Mouse (Mus musculus): ENCODE data around the gene Cpa5. TPM values are rescaled to one million over a fixed set of nuclear protein-coding genes. Genes with fewer than 3 reads are reported as not detected.

Gene Cpa5
- polyA plus RNA-seq, 1 experiment from 2014 or later: 0.43 TPM

DNA sequence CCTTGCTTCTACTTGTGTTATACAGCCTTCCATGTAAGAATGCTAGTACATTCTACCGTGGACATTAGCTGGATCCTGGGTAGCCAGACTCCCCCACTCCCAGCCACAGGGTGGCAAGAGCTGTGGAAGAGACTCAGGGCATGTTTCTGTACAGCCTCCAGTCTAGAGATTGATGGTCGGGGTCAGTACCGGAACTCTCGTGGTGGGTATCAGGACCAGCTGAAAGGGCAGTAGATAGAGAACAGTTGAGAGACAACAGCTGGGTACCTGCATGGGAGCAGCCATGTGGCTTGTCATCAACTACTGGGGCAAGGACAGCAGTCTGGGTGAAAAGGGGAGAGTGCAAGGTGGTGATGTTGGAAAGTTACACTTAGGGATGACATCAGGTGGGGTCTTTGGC, 5.7 kb upstream of the Cpa5 start:
- no peaks in the 10 kb centered on the region for H3K36me3 ChIP-seq
- no peak overlapping the region for H3K9ac ChIP-seq
- no peak for ATAC-seq (ENCODE audit: insufficient number of reproducible peaks, low FRiP score, low TSS enrichment, low read depth)
- 91% methylated on average over 4 of the region's 4 CpGs for WGBS
- H3K4me3 ChIP-seq (replicated peaks): no peak overlapping the region
- H3K4me1 ChIP-seq: no peaks in the 10 kb centered on the region
- H3K9me3 ChIP-seq (replicated peaks): no peaks in the 10 kb centered on the region
- no peak overlapping the region for H3K4me2 ChIP-seq (replicated peaks)
- no peak overlapping the region for H3K27ac ChIP-seq (replicated peaks)
- H3K27me3 ChIP-seq: no peaks in the 10 kb centered on the region

DNA sequence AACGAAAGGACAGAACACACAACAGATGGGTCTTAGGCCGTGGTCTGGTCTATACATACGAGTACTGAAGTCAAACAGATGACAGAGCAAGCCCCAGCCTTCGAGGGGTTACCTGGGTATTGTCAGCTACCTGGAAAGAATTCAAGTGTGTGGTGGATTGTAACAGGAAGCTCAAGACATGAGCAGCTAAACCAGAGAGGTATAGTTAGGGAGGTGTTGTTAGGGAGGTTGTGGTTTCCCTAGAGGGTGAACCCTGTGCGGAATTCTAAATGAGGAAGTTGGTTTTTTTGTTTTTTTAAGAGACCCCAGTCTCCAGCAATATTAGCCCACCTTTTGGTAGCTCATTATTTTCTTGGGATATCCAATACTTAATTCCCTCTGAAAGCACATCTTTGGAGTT, 5.1 kb upstream of the Cpa5 start:
- 56% methylated on average over 5 of the region's 5 CpGs for WGBS
- Histone ChIP-seq H3K4me2 (replicated peaks) (no peak overlapping the region), H3K9ac (no peak overlapping the region), H3K4me1 (no peaks in the 10 kb centered on the region), H3K27ac (replicated peaks) (no peak overlapping the region), H3K4me3 (replicated peaks) (no peak overlapping the region), H3K9me3 (replicated peaks) (no peaks in the 10 kb centered on the region), H3K27me3 (no peaks in the 10 kb centered on the region), H3K36me3 (no peaks in the 10 kb centered on the region)
- ATAC-seq (ENCODE audit: insufficient number of reproducible peaks, low FRiP score, low TSS enrichment, low read depth): no peak

DNA sequence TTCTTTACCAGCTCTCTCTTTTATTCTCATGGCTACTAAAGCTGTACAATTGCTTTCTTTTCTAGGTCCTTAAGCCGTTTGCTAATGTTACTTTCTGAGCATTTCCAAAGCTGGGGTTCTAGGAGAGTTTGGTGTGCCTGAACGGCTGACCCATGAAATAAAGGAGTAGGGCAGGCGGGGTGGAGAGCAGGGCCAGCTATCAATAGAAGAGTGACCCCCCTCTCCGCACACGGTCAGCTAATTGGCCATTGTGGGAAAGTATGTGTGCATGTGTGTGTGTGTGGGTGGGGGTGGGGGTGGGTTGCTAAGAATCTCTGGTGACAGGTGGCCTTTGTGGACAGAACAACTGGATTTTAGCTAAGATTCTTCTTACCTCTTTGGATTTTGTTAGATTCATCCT, 402 bp downstream of the Cpa5 start:
- Histone ChIP-seq H3K4me1 (peaks cover 18% of the 10 kb centered on the region), H3K9me3 (replicated peaks) (no peaks in the 10 kb centered on the region), H3K4me2 (replicated peaks) (no peak overlapping the region), H3K36me3 (no peaks in the 10 kb centered on the region), H3K4me3 (replicated peaks) (no peak overlapping the region), H3K27ac (replicated peaks) (no peak overlapping the region), H3K9ac (no peak overlapping the region), H3K27me3 (no peaks in the 10 kb centered on the region)
- ATAC-seq (ENCODE audit: insufficient number of reproducible peaks, low FRiP score, low TSS enrichment, low read depth): no peak
- 74% methylated on average over 5 of the region's 5 CpGs for WGBS

DNA sequence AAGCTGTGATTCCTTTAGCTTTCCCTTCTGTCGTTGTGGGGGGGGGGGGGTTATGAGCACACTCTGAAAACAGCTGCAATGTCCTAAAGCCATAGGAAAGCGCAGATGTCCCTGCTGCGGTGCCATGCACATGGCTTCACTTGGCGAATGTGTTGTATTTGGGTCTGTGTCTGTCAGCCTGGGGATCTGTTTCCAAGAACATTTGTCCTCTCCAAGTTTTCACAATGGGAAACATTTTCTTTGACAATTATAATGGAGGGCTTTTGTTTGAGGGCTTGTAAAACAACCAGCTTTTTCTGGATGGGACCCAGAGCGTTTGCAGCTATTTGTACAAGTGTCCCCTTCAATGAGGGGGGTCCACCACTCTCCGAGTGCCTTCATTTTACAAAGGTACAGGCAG, 3.4 kb downstream of the Cpa5 start:
- H3K4me3 ChIP-seq (replicated peaks): no peak overlapping the region
- H3K9ac ChIP-seq: no peak overlapping the region
- H3K27me3 ChIP-seq: no peaks in the 10 kb centered on the region
- H3K4me2 ChIP-seq (replicated peaks): no peak overlapping the region
- H3K4me1 ChIP-seq: peaks cover 48% of the 10 kb centered on the region
- WGBS: 53% methylated on average over 6 of the region's 6 CpGs
- ATAC-seq (ENCODE audit: insufficient number of reproducible peaks, low FRiP score, low TSS enrichment, low read depth): no peak
- H3K27ac ChIP-seq (replicated peaks): peak overlapping the region; percentile 89
- H3K9me3 ChIP-seq (replicated peaks): no peaks in the 10 kb centered on the region
- no peaks in the 10 kb centered on the region for H3K36me3 ChIP-seq

DNA sequence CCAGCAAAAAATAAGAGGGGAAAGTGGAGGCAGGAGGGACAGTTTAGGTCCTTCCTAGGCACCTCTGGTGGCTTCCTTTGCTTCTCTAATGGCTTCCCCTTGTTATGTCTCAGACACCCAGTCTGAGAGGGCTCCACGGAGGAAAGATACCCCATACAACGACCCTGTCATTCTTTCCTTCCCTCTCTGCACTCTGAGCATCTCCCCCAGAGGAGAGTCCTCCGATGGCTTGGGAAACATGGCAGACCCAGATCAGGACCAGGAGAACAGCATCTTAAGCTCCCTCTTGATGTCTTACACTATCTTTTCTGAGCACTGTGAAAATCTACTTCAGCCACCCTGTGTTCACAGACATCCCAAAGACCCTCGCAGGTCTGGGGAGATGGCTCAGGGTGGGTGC, 4.9 kb downstream of the Cpa5 start:
- Histone ChIP-seq H3K9me3 (replicated peaks) (no peaks in the 10 kb centered on the region), H3K27ac (replicated peaks) (peak overlapping the region; percentile 89), H3K4me2 (replicated peaks) (no peak overlapping the region; the same call in 1 of the 2 replicates), H3K36me3 (no peaks in the 10 kb centered on the region), H3K9ac (no peak overlapping the region), H3K4me1 (peaks cover 52% of the 10 kb centered on the region), H3K4me3 (replicated peaks) (no peak overlapping the region), H3K27me3 (no peaks in the 10 kb centered on the region)
- 19% methylated on average over 4 of the region's 4 CpGs for WGBS
- ATAC-seq (ENCODE audit: insufficient number of reproducible peaks, low FRiP score, low TSS enrichment, low read depth): no peak

DNA sequence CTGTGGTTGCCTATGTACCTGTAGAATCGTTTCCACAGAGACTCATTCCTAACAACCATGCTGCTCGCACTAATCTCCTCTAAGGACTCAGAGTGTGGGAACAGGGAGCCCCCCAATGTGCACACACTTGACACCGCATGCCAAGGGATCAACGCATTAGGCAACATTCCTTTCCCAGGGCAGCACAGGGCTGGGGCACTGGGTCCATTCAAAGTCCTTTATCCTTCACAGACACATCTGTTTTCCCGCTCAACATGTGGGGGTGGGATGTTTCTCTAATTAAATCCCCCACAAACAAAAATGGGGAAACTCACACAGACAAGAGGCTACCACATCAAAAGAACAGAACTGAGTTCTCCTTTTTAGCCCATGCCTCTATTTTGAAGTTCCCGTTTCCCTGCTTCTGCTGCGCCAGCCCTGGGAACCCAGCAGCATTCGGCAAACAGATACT, 5.7 kb downstream of the Cpa5 start:
- no peak overlapping the region for H3K4me3 ChIP-seq (replicated peaks)
- 4% methylated on average over 8 of the region's 8 CpGs for WGBS
- H3K9ac ChIP-seq: no peak overlapping the region
- no peaks in the 10 kb centered on the region for H3K9me3 ChIP-seq (replicated peaks)
- H3K4me1 ChIP-seq: peaks cover 55% of the 10 kb centered on the region
- peak; percentile 30; the same call in 1 of the 2 replicates for ATAC-seq (ENCODE audit: insufficient number of reproducible peaks, low FRiP score, low TSS enrichment, low read depth)
- no peaks in the 10 kb centered on the region for H3K27me3 ChIP-seq
- H3K4me2 ChIP-seq (replicated peaks): peak overlapping the region; percentile 38
- peak overlapping the region; percentile 89 for H3K27ac ChIP-seq (replicated peaks)
- no peaks in the 10 kb centered on the region for H3K36me3 ChIP-seq

DNA sequence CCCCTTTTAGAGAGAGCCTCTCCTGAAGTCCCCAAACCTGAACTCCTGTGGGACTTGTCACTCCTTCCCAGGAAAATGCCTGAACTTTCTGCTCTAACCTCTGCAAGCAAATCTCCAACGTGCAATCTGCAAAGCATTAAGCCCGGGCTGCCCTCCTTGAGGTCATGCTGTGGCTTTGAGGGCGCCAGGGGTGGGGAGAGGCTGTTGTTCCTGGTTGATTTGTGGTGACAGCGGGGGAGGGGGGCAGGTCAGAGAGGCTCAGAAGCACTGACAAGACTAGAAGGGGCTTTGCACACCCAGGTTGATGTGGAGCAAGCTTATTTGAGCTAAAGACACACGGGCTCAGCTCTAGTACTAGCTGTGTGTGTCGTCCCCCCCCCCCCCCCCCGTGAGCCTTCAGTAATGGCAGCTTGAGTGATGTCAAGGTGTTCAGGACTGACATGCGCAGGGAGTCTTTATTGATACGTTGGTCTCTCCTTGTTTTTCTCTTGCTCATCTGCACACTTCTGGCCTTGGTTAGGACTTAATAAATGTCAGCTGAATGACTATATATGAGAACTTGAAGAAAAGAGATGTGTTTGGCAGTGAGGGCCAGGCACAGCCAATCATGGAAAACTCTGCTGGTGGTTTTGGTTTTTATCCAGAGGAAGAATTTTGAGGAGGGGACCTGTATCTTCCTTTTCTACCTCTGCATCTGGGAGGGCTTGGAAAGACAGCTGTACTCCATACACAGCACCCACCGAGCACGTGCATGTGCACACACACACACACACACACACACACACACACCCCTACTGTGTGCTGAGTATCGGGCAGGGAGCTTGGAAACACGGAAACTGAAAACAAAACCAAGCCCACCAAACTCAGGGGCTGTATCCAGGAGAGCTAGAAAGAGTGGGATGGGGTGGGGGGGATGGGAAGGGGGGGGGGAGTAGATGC, 6.5 kb downstream of the Cpa5 start:
- Histone ChIP-seq H3K9ac (no peak overlapping the region), H3K4me2 (replicated peaks) (peak overlapping the region; percentile 38), H3K4me1 (peaks cover 56% of the 10 kb centered on the region), H3K36me3 (no peaks in the 10 kb centered on the region), H3K4me3 (replicated peaks) (peak overlapping the region; percentile 14), H3K9me3 (replicated peaks) (no peaks in the 10 kb centered on the region), H3K27me3 (no peaks in the 10 kb centered on the region), H3K27ac (replicated peaks) (peak overlapping the region; percentile 89)
- WGBS: 5% methylated on average over 13 of the region's 13 CpGs
- peak; percentile 41 for ATAC-seq (ENCODE audit: insufficient number of reproducible peaks, low FRiP score, low TSS enrichment, low read depth)

DNA sequence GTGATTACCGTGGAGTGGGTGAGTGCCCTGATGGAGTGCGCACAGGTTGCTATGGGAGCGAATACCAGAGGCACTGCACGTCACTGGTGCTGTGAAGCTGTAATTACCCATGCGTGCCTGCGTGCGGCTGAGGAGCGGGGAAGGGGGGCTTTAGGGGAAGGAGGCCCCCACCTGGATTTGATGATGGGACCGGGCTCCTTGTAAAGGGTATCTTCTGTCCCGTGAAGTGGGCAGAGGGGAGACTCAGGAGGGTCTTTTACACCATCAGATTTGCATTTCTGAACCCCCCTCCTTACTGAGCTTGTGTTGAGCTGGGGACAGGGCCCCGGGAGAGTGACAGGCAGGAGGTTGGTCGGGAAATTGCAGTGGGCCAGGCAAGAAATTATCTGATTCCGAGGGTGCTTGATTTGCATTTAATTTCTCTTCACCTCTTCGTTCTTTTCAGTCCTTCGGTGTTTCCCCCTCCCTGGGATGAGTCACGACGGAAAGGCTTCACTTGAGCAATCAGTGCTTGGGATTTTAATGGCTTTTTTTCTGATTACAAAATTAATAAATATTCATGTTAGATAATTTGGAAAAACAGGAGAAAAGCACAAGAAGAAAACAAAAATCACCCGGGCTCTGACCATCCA, 7.3 kb downstream of the Cpa5 start:
- Histone ChIP-seq H3K27ac (replicated peaks) (peak overlapping the region; percentile 89), H3K4me1 (peaks cover 56% of the 10 kb centered on the region), H3K9me3 (replicated peaks) (no peaks in the 10 kb centered on the region), H3K4me3 (replicated peaks) (peak overlapping the region; percentile 14), H3K27me3 (no peaks in the 10 kb centered on the region), H3K4me2 (replicated peaks) (peak overlapping the region; percentile 38), H3K36me3 (no peaks in the 10 kb centered on the region), H3K9ac (no peak overlapping the region)
- 6% methylated on average over 18 of the region's 18 CpGs for WGBS
- ATAC-seq (ENCODE audit: insufficient number of reproducible peaks, low FRiP score, low TSS enrichment, low read depth): peak; percentile 66

DNA sequence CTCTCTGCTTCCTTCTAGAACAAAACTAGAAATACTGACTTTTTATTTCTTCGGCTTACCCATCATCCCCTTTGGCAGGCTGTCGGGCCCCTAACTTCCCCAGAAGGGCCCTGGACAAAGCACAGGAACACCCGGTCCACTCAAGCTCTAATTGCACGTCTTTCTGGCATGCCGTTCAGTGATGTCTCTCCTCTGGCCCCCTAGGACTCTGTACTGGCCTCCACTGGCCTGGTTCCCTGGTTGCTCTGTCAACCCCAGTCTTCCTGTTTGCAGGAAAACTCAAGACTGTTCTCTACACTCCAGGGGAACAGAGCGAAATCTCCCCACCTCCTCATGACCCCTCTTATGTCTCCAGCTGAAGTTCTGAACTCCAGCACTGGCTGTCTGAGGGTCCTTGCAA, 7.9 kb downstream of the Cpa5 start:
- Histone ChIP-seq H3K9ac (no peak overlapping the region), H3K4me2 (replicated peaks) (no peak overlapping the region), H3K36me3 (no peaks in the 10 kb centered on the region), H3K27ac (replicated peaks) (peak overlapping the region; percentile 89), H3K9me3 (replicated peaks) (no peaks in the 10 kb centered on the region), H3K4me3 (replicated peaks) (no peak overlapping the region), H3K27me3 (no peaks in the 10 kb centered on the region), H3K4me1 (peaks cover 56% of the 10 kb centered on the region)
- 35% methylated on average over 6 of the region's 6 CpGs for WGBS
- ATAC-seq (ENCODE audit: insufficient number of reproducible peaks, low FRiP score, low TSS enrichment, low read depth): no peak

DNA sequence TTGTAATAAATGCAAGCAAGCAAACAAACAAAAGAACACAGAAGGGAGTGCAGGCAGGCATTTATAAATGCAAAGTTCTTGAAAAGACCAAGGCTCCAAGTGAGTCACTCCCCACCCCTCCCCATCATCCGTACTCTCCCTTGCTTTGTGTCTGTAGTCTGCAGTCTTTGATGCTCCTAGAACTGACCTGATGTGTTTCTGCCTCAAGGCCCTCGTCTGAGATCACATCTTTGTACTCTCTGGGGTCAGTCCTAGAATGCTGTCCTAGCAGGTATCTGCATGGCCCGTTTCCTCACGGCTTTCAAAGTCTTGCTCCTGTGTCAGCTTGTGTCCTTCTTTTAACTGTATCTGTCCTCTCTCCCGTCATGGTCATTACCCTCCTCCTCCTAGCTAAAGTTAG, 8.8 kb downstream of the Cpa5 start:
- H3K4me3 ChIP-seq (replicated peaks): no peak overlapping the region
- H3K9me3 ChIP-seq (replicated peaks): no peaks in the 10 kb centered on the region
- no peaks in the 10 kb centered on the region for H3K36me3 ChIP-seq
- peaks cover 54% of the 10 kb centered on the region for H3K4me1 ChIP-seq
- no peak overlapping the region for H3K9ac ChIP-seq
- 73% methylated on average over 5 of the region's 5 CpGs for WGBS
- no peak overlapping the region for H3K4me2 ChIP-seq (replicated peaks)
- no peak for ATAC-seq (ENCODE audit: insufficient number of reproducible peaks, low FRiP score, low TSS enrichment, low read depth)
- H3K27ac ChIP-seq (replicated peaks): no peak overlapping the region
- H3K27me3 ChIP-seq: no peaks in the 10 kb centered on the region

DNA sequence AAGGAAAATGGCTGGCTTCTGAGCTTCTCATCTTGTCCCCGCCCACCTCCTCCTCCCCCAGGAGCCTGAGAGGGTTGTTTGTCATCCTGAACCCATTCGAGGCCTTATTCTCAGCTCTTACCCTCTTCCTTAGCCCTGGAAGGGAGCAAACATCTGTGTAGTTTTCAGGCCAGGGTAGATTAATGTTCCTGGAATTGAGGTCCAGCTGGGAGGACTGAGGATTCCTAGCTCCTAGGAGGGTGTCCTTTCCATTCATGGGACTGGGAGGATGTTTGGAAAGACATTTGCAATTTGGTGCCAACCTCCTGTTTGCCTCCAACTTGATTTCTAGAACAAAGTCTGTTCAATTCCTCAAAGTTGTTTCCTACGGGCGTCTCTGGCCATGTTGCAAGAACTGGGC, 9.8 kb downstream of the Cpa5 start:
- H3K27me3 ChIP-seq: no peaks in the 10 kb centered on the region
- H3K27ac ChIP-seq (replicated peaks): no peak overlapping the region; the same call in 1 of the 2 replicates
- no peak overlapping the region for H3K4me2 ChIP-seq (replicated peaks)
- WGBS: 75% methylated on average over 4 of the region's 4 CpGs
- ATAC-seq (ENCODE audit: insufficient number of reproducible peaks, low FRiP score, low TSS enrichment, low read depth): no peak
- no peaks in the 10 kb centered on the region for H3K36me3 ChIP-seq
- peaks cover 44% of the 10 kb centered on the region for H3K4me1 ChIP-seq
- no peaks in the 10 kb centered on the region for H3K9me3 ChIP-seq (replicated peaks)
- H3K4me3 ChIP-seq (replicated peaks): no peak overlapping the region
- no peak overlapping the region for H3K9ac ChIP-seq

All from embryonic facial prominence, embryonic 15.5 days (tissue).